Mouse (Mus musculus): ENCODE measurements at regions not wholly inside any gene's neighbourhood (a gene's known extent, or its start where the extent isn't known, plus 50 kb on each side); places are given as distances from the start of the nearest gene placed in this dataset.

- WGBS = 67% methylated on average over 11 of the region's 11 CpGs
- no peaks in the 10 kb centered on the region for H3K9me3 ChIP-seq
Observed at GRCm38 (mm10) chr2:51007409-51008250, 141.3 kb downstream of the Rnd3 start.

GRCm38 (mm10) chr2:51006818-51007217 lies 142.1 kb downstream of the Rnd3 start:
- Histone ChIP-seq H3K9ac (no peak overlapping the region), H3K4me3 (no peak overlapping the region), H3K27ac (no peak overlapping the region), H3K27me3 (no peaks in the 10 kb centered on the region), H3K36me3 (no peaks in the 10 kb centered on the region), H3K9me3 (no peaks in the 10 kb centered on the region), H3K4me1 (peaks cover 3% of the 10 kb centered on the region; the same call in 1 of the 2 replicates), H3K4me2 (no peak overlapping the region)
- 59% methylated on average over 3 of the region's 3 CpGs for WGBS
- ATAC-seq (ENCODE audit: insufficient number of reproducible peaks, low FRiP score, low TSS enrichment, low read depth) = no peak

More at GRCm38 (mm10) chr2:51007409-51008250, 141.3 kb downstream of the Rnd3 start:
- H3K4me2 ChIP-seq = no peak overlapping the region
- no peak for ATAC-seq (ENCODE audit: insufficient number of reproducible peaks, low FRiP score, low TSS enrichment, low read depth)
- H3K4me1 ChIP-seq = peaks cover 3% of the 10 kb centered on the region; the same call in 1 of the 2 replicates
- no peaks in the 10 kb centered on the region for H3K27me3 ChIP-seq
- H3K36me3 ChIP-seq = no peaks in the 10 kb centered on the region
- no peak overlapping the region for H3K9ac ChIP-seq
- no peak overlapping the region for H3K27ac ChIP-seq
- H3K4me3 ChIP-seq = no peak overlapping the region

DNA sequence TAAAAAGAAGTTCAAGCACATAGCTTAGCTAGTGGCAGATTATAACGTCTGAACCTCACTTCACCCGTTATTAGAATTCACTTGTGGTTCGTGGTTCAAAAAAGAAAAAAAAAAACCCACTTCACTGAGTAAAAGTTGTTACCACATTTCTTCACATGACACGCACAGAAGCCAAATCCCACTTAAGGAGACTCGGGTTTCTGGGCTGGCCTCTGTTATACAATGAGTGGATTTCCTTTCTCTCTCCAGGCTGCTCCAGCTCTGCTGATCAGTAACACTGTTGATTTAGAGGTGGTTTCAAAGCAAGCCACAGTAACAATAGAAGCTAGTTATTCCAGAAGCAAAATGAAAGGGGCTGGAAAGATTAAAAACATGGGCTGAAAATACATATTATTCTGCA lies 147.4 kb downstream of the Rnd3 start:
- H3K27ac ChIP-seq = no peak overlapping the region
- no peaks in the 10 kb centered on the region for H3K4me1 ChIP-seq
- no peaks in the 10 kb centered on the region for H3K27me3 ChIP-seq
- no peak overlapping the region for H3K4me3 ChIP-seq
- H3K36me3 ChIP-seq = no peaks in the 10 kb centered on the region
- H3K9ac ChIP-seq = no peak overlapping the region
- H3K4me2 ChIP-seq = no peak overlapping the region
- H3K9me3 ChIP-seq = no peaks in the 10 kb centered on the region
- no peak for ATAC-seq (ENCODE audit: insufficient number of reproducible peaks, low FRiP score, low TSS enrichment, low read depth)
- 52% methylated on average over 5 of the region's 5 CpGs for WGBS

GRCm38 (mm10) chr2:50983883-50984410 lies 165.0 kb downstream of the Rnd3 start:
- no peak overlapping the region for H3K9ac ChIP-seq
- no peak overlapping the region for H3K4me3 ChIP-seq
- 69% methylated on average over 2 of the region's 2 CpGs for WGBS
- H3K4me2 ChIP-seq = no peak overlapping the region
- no peak for ATAC-seq (ENCODE audit: insufficient number of reproducible peaks, low FRiP score, low TSS enrichment, low read depth)
- no peak overlapping the region for H3K27ac ChIP-seq
- H3K4me1 ChIP-seq = no peaks in the 10 kb centered on the region
- no peaks in the 10 kb centered on the region for H3K9me3 ChIP-seq
- H3K27me3 ChIP-seq = no peaks in the 10 kb centered on the region
- no peaks in the 10 kb centered on the region for H3K36me3 ChIP-seq

- H3K4me3 ChIP-seq = no peak overlapping the region
- H3K27ac ChIP-seq = no peak overlapping the region
- no peak overlapping the region for H3K4me2 ChIP-seq
- 82% methylated on average over 5 of the region's 5 CpGs for WGBS
- no peaks in the 10 kb centered on the region for H3K27me3 ChIP-seq
- no peak for ATAC-seq (ENCODE audit: insufficient number of reproducible peaks, low FRiP score, low TSS enrichment, low read depth)
- no peak overlapping the region for H3K9ac ChIP-seq
- H3K9me3 ChIP-seq = no peaks in the 10 kb centered on the region
- no peaks in the 10 kb centered on the region for H3K4me1 ChIP-seq
- no peaks in the 10 kb centered on the region for H3K36me3 ChIP-seq
Observed at GRCm38 (mm10) chr2:50982571-50982970, 166.3 kb downstream of the Rnd3 start.

- Histone ChIP-seq H3K27me3 (no peaks in the 10 kb centered on the region), H3K4me2 (no peak overlapping the region), H3K9me3 (no peaks in the 10 kb centered on the region), H3K4me1 (no peaks in the 10 kb centered on the region), H3K36me3 (no peaks in the 10 kb centered on the region), H3K4me3 (no peak overlapping the region), H3K9ac (no peak overlapping the region), H3K27ac (no peak overlapping the region)
- no peak for ATAC-seq (ENCODE audit: insufficient number of reproducible peaks, low FRiP score, low TSS enrichment, low read depth)
- 69% methylated on average over 1 of the region's 1 CpGs for WGBS
Observed at GRCm38 (mm10) chr2:50978356-50978755, 170.6 kb downstream of the Rnd3 start.

DNA sequence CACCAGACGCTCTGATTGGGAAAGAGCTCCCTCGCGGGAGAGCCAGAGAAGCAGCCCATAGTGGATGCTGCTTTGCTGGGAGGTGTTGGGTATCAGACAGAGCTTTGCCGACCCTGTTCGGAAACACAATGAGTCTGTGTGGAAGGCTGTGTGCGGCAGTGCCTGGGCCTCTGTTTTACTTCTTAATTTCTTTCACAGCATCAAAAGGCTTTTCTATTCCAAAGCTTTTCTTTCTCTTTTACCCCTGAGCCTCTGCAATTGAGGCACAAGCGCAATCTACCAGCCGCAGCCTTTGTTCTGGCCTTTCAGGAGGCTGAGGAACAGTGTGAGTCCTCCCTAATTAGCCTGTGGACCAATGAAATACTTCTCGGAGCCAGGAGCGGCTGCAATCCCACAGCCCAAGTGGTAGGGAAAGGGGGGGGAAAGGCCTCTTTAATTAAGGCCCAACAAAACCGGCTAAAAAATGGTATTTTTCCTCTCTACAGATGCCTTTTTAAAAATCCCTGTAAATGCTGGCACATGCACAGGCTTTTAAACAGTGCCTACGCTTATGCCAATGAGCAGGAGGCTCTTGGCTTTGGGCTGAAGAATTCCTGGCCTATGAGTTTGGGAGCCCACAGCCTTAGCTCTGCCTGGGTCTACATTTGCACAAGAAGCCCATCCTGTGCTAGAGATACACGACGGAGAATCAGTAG lies 177.6 kb downstream of the Rnd3 start:
- Histone ChIP-seq H3K27ac (peak overlapping the region; percentile 22; the same call in 1 of the 2 replicates), H3K36me3 (no peaks in the 10 kb centered on the region), H3K4me3 (no peak overlapping the region), H3K9me3 (no peaks in the 10 kb centered on the region), H3K27me3 (no peaks in the 10 kb centered on the region), H3K4me1 (peaks cover 12% of the 10 kb centered on the region), H3K9ac (no peak overlapping the region), H3K4me2 (peak overlapping the region; percentile 28)
- 14% methylated on average over 14 of the region's 14 CpGs for WGBS
- no peak for ATAC-seq (ENCODE audit: insufficient number of reproducible peaks, low FRiP score, low TSS enrichment, low read depth)

DNA sequence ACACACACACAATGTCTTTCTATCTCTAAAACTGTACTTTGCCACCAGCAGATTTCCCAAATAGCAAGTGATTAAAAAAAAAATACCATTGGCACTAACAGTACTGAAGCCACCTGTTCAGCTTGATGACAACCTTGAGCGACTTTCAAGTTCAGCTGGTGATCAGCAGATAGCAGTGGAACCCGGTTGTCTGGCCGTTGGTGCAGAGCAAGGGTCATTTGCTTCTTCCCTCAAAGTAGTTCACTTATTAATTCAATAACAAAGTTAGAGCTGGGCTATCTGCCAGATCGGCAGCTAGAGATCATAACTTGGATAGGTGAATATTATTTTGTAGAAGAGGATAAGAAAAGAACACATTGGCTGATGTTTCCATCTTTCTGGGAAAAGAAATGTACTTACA lies 180.5 kb downstream of the Rnd3 start:
- Histone ChIP-seq H3K27ac (no peak overlapping the region), H3K9ac (no peak overlapping the region), H3K27me3 (no peaks in the 10 kb centered on the region), H3K36me3 (no peaks in the 10 kb centered on the region), H3K4me2 (no peak overlapping the region), H3K9me3 (no peaks in the 10 kb centered on the region), H3K4me1 (peaks cover 12% of the 10 kb centered on the region), H3K4me3 (no peak overlapping the region)
- no peak for ATAC-seq (ENCODE audit: insufficient number of reproducible peaks, low FRiP score, low TSS enrichment, low read depth)
- WGBS = 73% methylated on average over 4 of the region's 4 CpGs

DNA sequence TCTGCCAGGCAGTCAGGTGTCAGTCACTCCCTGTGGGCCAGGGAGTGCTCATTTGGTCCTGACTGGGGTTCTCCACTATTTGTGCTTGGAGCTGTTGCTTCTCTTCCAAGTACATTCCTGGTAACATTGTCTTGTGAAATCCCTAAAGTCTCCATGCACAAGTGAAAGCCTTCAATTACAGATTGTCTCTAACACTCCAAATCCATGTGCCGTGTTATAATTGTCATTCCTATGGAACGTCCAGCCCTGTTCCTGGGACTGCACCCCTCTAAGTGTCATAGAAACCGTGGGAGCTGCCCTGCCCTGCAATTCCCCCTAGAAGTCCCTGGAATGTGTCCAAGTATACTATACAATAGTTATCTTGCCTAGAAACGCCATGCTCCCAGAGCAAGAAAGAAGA lies 181.1 kb downstream of the Rnd3 start:
- H3K4me3 ChIP-seq = no peak overlapping the region
- no peaks in the 10 kb centered on the region for H3K27me3 ChIP-seq
- peaks cover 12% of the 10 kb centered on the region for H3K4me1 ChIP-seq
- ATAC-seq (ENCODE audit: insufficient number of reproducible peaks, low FRiP score, low TSS enrichment, low read depth) = no peak
- H3K4me2 ChIP-seq = no peak overlapping the region
- WGBS = 51% methylated on average over 4 of the region's 4 CpGs
- H3K36me3 ChIP-seq = no peaks in the 10 kb centered on the region
- no peak overlapping the region for H3K27ac ChIP-seq
- H3K9me3 ChIP-seq = no peaks in the 10 kb centered on the region
- H3K9ac ChIP-seq = no peak overlapping the region

DNA sequence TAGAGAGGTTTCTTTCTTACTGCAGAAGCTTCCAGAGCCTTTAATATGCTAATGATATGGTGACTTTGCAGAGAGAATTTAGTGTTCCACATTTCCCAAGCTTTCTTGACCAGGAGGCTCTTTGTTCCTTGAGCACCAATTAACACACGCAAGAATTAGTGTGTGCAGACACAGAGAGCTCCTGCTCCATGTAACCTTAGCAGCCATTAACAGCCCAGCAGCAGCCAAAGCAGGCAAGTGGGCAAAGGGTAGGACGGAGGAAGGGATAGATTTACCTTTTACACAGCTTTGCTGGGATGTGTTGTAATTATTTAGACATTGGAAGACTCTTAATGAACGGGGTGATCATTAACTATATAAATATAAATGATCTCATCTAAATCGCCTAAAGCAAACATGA lies 181.8 kb downstream of the Rnd3 start:
- Histone ChIP-seq H3K4me2 (no peak overlapping the region), H3K9ac (no peak overlapping the region), H3K4me1 (peaks cover 12% of the 10 kb centered on the region), H3K4me3 (no peak overlapping the region), H3K27ac (no peak overlapping the region), H3K9me3 (no peaks in the 10 kb centered on the region), H3K36me3 (no peaks in the 10 kb centered on the region), H3K27me3 (no peaks in the 10 kb centered on the region)
- 51% methylated on average over 4 of the region's 4 CpGs for WGBS
- no peak for ATAC-seq (ENCODE audit: insufficient number of reproducible peaks, low FRiP score, low TSS enrichment, low read depth)

DNA sequence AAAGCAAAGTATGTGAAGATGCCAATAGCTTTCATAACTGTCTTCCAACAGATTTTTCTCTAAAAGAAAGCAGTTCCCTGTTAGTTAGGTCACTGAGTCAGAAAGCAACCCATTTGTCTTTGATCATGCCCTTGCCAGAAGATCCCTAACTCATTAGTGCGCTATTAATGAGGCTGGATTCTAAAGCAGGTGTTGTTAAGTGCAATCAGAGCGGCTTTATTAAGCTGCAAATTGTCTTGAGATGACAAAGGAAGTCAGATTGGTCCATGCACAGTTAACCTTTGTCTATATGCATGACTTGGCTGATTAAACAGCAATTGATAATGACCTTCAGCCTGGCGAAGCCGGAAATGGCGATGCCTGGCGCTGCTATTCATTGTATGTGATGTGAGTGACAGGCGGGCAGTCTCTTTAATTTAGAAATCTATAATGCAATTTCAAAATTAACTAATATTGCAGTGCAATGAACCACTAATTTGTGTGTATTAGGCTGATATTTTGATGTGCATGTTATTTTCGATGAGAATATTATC lies 183.4 kb downstream of the Rnd3 start:
- no peaks in the 10 kb centered on the region for H3K36me3 ChIP-seq
- 0 out of 2 replicates have a peak, but pooled peaks cover 4% of the 10 kb centered on the region for H3K4me1 ChIP-seq
- 73% methylated on average over 8 of the region's 8 CpGs for WGBS
- H3K27ac ChIP-seq = no peak overlapping the region
- H3K4me2 ChIP-seq = no peak overlapping the region
- no peak for ATAC-seq (ENCODE audit: insufficient number of reproducible peaks, low FRiP score, low TSS enrichment, low read depth)
- no peak overlapping the region for H3K9ac ChIP-seq
- no peak overlapping the region for H3K4me3 ChIP-seq
- no peaks in the 10 kb centered on the region for H3K27me3 ChIP-seq
- no peaks in the 10 kb centered on the region for H3K9me3 ChIP-seq

- no peak overlapping the region for H3K9ac ChIP-seq
- 0 out of 2 replicates have a peak, but pooled peaks cover 4% of the 10 kb centered on the region for H3K4me1 ChIP-seq
- no peaks in the 10 kb centered on the region for H3K27me3 ChIP-seq
- no peak overlapping the region for H3K27ac ChIP-seq
- ATAC-seq (ENCODE audit: insufficient number of reproducible peaks, low FRiP score, low TSS enrichment, low read depth) = no peak
- no peaks in the 10 kb centered on the region for H3K36me3 ChIP-seq
- no peaks in the 10 kb centered on the region for H3K9me3 ChIP-seq
- H3K4me3 ChIP-seq = no peak overlapping the region
- H3K4me2 ChIP-seq = no peak overlapping the region
- WGBS = 70% methylated on average over 3 of the region's 3 CpGs
Observed at GRCm38 (mm10) chr2:50964062-50964461, 184.8 kb downstream of the Rnd3 start.

All from limb, embryonic 15.5 days (tissue).